Mouse (Mus musculus) gastrocnemius, postnatal 4 days (tissue): ENCODE data around the gene Gja1. TPM values are rescaled to one million over a fixed set of nuclear protein-coding genes. Genes with fewer than 3 reads are reported as not detected.
"Not testable (repeated sequence)": the region's sequence is repeated elsewhere in the genome, so short reads cannot be mapped to it uniquely, and the experiment has no call there.

Experiments
- DNase-seq, 2 experiments: peaks; one replicate each; pipeline ENCODE4 v3.0.0; 2021 to 2022; ENCODE audit warnings: low spot score in 2 of 2, mixed read lengths in 2 of 2
- long read RNA-seq, 2 experiments: library from polyadenylated mRNA; stranded (forward); transcript quantifications; one replicate each; pipeline ENCODE4 v2.0.0; 2021
- total RNA-seq, 2 experiments: library from RNA; stranded (reverse); gene quantifications; 2 replicates each; pipeline ENCODE4 v1.2.3; 2021

Gja1 gene
- 10 to 100 TPM; 43.5 to 44.7 TPM for total RNA-seq
- long read RNA-seq, experiment 1, transcript Gja1-201 (2 exons, 3,071 nt) = major isoform, 115 of 124 reads
- long read RNA-seq, experiment 1, partial matches to known transcripts = 0 of 124 reads
- long read RNA-seq, experiment 1, other reads (novel, unspliced or antisense) = 9 of 124 reads
- long read RNA-seq, experiment 2, transcript Gja1-201 (2 exons, 3,071 nt) = major isoform, 69 of 77 reads
- long read RNA-seq, experiment 2, partial matches to known transcripts = 0 of 77 reads
- long read RNA-seq, experiment 2, other reads (novel, unspliced or antisense) = 8 of 77 reads

- DNase-seq = peak in 1 of 2 experiments; percentile 37
Observed at GRCm38 (mm10) chr10:56377097-56377965, at the start of gene Gja1. TSS of gene Gja1 (plus strand) at chr10:56377330.

GRCm38 (mm10) chr10:56338851-56339489 is 38.2 kb upstream of the Gja1 start:
- peak; percentile 65 to 78 for DNase-seq

GRCm38 (mm10) chr10:56360472-56360871 is 16.7 kb upstream of the Gja1 start:
- no peak for DNase-seq

- DNase-seq = peak; percentile 51 to 71
Observed at GRCm38 (mm10) chr10:56369073-56369472, 8.1 kb upstream of the Gja1 start.

- DNase-seq = no peak
Observed at GRCm38 (mm10) chr10:56373021-56373720, 4.0 kb upstream of the Gja1 start.

- no peak for DNase-seq
Observed at GRCm38 (mm10) chr10:56374169-56374568, 3.0 kb upstream of the Gja1 start.

- DNase-seq = no peak
Observed at GRCm38 (mm10) chr10:56375906-56376468, 1.1 kb upstream of the Gja1 start.

GRCm38 (mm10) chr10:56377966-56378647 is 977 bp downstream of the Gja1 start:
- DNase-seq = peak in 1 of 2 experiments; percentile 20

GRCm38 (mm10) chr10:56378648-56379254 is 1.6 kb downstream of the Gja1 start:
- peak; percentile 40 to 54 for DNase-seq

- DNase-seq = no peak
Observed at GRCm38 (mm10) chr10:56379720-56380119, 2.6 kb downstream of the Gja1 start.

GRCm38 (mm10) chr10:56385195-56386109 is 8.3 kb downstream of the Gja1 start:
- no peak for DNase-seq

GRCm38 (mm10) chr10:56393095-56393784 is 16.1 kb downstream of the Gja1 start:
- DNase-seq = no peak

GRCm38 (mm10) chr10:56393815-56394417 is 16.8 kb downstream of the Gja1 start:
- not testable (repeated sequence) for DNase-seq

GRCm38 (mm10) chr10:56397875-56398274 is 20.7 kb downstream of the Gja1 start:
- no peak for DNase-seq

GRCm38 (mm10) chr10:56398310-56398709 is 21.2 kb downstream of the Gja1 start:
- DNase-seq = no peak

- DNase-seq = not testable (repeated sequence)
Observed at GRCm38 (mm10) chr10:56401396-56401795, 24.3 kb downstream of the Gja1 start.

- no peak for DNase-seq
Observed at GRCm38 (mm10) chr10:56405934-56406333, 28.8 kb downstream of the Gja1 start.
